Mouse (Mus musculus) kidney, postnatal 14 days (tissue): Measurements from ENCODE around the gene Arid1b.
A peak's percentile ranks its signal among the peaks of the same experiment; 100 is the strongest.

ENCODE experiments used
- DNase-seq: peaks from one replicate; pipeline ENCODE4 v3.0.0; 2022; ENCODE audit warnings: mixed read lengths

Arid1b gene

DNA sequence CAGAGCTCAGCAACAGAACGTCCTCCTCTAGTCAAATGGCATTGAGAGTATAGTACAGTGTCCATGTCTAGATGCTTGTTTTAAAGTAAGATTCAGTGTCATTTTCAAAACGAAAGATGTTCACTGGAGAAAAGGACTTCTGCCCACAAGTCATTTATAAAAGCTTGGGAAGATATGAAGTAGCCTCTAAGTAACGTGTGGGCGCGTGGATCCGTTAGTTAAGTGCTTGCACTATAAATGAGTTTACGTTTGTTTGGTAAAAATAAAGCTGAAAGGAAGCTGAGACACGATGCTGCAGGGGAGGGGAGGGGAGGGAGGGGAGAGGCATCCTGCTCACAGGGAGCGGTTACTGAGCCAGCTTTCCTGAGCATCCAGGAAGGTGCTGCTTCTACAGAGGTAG is 293.5 kb downstream of the Arid1b start:
- DNase-seq: no peak

DNA sequence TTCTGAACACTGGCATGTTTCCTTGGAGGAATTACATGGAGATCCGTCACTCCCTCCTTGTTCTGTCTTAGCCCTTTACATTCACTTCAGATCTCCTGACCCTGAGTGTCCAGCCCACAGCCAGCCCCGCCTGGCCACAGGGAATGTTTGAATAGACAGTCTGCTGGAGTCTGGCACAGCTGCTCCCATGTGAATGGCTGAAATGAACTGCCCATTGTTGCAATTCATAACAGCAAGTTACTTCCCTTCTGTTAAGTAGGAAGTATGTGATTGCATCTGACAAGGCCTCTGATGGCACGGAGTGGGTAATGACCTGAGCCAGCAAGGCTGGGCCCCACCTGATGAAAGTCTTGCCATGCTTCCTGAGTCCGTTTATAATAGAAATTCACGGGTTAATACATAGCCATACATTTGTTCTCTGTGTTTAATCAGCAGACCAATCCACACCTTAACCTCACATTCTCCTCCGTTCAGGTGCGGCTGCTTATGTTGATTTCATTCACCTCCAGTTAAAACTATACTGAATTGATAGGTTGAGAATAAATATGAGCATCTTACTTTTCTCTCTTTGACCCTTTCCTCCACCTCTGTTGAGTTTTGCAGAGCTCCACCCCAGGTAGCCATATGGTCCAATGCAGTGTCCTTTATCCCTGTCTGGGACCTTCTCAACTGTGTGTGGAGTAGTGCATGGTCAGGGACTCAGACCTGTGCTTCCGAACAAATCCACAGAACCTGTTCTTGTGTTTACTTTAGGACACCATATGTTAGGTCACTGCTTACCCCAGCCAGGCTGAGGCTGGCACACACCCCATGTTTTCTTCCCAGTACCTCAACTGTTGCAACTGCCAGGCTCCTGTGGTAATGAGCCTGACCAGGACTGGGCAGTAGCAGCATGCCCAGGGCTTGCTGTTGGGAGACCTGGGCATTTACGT is 299.8 kb downstream of the Arid1b start:
- no peak for DNase-seq

DNA sequence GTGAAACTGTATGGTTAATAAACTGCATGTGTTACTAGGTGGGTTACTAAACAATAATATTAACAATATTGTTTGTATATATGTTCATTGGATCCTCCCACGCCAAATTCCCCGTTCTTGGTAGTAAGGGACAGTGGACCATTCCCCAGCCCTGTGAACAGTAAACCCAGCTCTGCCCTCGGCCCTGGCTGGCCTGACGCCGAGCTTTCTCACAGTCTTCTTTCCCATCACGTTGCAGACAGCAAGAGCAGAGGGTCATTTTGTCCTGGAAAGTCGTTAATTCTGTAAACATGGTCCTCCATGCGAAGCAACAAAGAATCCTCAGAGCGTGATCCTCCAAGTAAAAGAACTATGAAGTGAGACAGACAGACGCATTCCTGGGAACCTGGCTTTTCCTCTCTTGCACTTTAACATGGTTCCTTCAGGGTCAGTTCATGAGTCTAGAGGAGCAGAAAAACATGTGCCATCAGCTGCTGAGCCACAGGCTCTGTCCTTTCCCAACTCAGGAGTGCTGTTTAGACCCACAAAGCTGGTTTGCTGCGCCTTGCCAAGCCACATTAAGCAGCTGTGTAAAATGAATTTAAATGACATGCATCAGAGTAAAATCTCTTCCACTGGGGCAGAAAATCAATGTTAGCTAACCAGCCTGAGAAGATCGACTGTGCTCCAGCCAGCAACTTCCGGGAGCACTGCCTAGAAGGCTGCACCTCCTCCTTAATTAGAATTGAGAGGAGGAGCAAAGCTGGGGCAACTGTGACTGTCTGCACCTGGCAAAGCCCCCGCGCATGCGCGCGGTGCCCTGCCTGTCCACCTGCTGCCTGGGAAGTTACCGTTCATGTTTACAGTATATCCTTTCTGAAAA is 301.2 kb downstream of the Arid1b start:
- DNase-seq: peak; percentile 91

DNA sequence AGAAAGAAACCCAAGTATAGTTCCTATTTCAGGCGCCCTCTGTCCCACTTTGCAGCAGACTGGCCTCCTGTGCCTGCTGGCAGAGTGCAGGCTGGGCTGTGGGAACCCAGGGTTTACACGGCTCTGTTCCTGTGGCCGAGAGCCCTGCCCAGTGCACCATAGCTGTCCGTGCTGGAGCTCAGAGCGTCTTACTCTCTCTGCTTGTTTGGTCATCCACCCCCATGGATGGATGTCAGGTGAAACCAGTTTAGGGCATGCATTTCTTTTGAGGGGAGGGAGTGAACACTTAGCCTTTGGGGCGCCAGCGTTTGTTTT is 301.8 kb downstream of the Arid1b start:
- DNase-seq: no peak

DNA sequence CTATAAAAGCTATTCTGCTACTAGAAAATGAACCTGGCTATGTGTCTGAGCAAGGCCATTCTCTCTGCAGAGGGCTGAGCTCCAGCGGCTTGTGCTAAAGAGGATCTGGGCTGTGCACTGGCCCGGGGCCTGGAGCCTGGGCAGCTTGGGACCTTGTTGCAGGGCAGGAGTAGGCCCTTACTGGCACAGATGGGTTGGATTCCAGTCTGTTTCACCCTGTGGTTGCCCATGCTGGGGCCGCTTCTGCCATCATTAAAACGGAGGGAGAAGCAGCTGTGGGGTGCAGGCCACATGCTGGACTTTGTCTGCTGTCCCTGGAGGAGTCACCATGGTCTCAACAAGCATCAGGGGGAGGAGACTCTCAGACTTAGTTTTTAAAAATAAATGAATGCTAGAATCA is 303.4 kb downstream of the Arid1b start:
- DNase-seq: no peak

DNA sequence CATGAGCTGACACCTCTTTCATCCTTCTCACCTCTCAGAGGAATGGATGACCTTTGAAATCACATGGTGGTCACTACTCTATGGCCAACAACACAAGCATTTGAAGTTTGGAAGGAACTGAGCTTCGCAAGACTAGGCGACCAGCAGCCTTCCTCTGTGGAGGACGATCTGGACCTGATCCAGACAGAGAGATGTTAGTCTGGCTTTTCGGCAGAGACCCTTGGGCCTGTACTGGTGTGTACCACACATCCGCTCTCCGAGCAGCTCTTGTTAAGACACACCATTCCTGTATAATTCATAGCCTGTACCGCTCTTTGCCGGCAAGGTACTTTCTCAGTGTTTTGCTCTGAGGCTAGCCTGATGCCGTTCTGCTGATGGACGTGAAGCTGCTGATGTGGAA is 303.9 kb downstream of the Arid1b start:
- DNase-seq: no peak

- peak; percentile 50 for DNase-seq
Measured at GRCm38 (mm10) chr17:5298891-5299559, 304.9 kb downstream of the Arid1b start.

DNA sequence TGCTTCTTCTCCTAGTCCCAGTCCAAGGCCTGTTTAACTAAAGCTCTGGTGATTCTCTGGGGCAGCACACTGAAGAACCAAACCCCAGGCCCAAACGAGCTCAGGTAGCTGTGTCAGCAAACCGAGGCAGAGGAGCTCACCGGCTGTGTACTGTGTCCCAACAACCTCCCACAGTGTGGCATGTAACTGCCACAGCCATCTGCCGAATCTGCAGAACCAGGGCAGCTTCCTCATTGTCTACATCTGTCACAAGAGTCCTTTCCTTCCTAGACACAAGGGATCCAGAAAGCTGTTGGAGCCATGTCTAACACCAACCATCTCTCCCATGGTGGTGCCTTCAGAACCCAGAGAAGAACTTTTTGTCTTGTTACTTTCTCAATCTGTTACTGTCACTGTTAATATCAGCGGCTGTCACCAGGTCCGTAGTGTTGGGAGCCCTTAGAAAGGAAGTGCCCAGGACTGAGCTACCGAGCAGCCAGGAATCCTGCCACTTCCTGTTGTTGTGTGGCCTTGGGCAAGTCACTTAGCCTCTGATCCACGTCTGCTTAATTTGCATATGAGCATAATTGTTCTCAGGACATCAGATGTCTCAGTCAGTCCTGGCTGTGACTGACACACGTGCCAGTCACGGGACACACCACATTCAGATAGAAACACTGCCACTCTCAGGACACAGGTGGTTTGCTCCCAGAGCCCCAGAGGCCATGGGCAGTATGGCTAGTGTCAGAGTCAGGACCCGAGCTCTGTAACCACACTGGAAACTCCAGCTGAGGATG is 309.0 kb downstream of the Arid1b start:
- DNase-seq: no peak

DNA sequence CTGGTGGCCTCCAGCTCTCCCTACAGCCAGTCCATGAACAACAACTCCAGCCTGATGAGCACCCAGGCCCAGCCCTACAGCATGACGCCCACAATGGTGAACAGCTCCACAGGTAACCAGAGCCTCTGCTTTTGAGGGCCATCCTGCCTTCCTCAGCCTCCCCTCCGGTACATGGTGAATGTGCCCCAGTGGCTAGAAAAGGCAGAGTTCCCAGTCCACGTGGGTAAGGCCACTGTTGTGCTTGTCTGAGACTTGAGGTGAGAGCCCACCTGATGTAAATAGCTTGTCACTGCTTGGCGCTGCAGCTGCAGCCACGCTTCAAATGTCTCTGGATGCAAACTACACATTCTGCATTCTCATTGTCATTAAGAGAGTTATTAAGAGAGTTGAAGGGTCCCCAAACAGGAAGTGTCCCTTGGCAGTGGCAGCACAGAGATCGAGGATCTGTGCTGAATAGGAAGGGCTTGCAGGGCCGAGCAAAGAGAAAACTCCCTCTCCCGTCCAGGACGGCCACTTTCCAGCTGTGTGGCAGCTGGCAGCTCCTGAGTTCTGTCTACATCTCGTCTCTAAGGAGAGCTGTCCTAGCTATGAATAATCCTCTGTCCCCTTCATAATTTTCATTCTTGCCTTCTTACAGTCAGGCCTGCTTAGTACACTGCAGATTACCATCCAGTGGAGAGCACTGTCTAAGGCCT is 311.8 kb downstream of the Arid1b start:
- DNase-seq: no peak

DNA sequence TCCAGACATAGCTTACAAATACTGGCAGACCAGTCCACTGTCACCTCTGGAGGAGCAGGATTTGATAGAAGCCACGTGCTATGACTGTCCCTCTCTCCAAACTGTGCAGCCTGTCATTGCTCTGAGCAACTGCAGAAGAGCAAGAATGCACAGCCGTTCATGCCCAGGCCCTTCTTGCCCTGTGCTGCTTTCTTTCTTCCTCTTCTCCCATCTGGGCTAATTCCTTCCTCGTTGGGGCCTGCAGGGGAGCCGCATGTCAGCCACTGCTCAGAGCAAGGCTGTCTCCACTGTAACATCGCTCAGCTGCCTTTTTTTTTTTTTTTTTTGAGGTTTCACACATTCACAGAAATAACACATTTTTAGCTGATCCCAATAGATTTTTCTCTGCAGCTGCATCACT is 315.8 kb downstream of the Arid1b start:
- no peak for DNase-seq

GRCm38 (mm10) chr17:5310425-5310888 is 316.3 kb downstream of the Arid1b start:
- no peak for DNase-seq

- DNase-seq: no peak
Measured at GRCm38 (mm10) chr17:5311062-5311461, 316.9 kb downstream of the Arid1b start.

DNA sequence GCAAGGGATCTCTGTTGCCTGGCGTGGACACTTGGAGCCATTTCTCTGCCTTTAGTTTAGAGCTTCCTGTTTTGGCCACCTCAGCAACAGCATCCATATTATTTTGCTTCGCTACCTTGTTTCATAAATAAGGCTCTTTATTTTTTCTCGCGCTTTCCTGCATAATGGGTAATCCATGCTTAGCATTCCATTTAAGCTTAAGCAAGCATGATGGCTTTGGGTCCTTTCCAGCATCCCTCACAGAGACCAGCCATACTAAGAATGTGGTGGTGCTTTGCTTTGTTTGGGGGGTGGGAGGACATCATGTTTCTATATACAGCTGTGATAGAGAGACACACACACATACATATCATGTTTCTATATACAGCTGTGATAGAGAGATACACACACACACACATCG is 318.2 kb downstream of the Arid1b start:
- DNase-seq: no peak

- DNase-seq: no peak
Measured at GRCm38 (mm10) chr17:5314735-5315134, 320.6 kb downstream of the Arid1b start.

DNA sequence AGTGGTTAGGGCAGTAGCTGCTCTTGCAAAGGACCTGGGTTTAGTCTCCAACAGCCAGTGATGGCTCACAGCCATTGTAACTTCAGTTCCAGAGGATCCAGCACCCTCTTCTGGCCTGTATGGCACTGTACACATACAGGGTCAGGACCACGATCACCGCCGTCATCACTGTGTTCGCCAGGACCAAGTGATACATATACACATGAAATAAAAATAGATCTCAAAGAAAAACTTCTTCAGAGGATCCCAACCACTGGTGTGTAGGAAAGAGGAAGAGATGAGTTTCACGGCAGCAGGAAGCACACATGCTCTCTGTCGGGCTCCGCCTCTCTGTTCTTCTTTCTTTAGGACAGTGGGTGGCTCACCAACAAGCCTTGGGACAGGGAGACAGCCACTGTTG is 322.4 kb downstream of the Arid1b start:
- no peak for DNase-seq

DNA sequence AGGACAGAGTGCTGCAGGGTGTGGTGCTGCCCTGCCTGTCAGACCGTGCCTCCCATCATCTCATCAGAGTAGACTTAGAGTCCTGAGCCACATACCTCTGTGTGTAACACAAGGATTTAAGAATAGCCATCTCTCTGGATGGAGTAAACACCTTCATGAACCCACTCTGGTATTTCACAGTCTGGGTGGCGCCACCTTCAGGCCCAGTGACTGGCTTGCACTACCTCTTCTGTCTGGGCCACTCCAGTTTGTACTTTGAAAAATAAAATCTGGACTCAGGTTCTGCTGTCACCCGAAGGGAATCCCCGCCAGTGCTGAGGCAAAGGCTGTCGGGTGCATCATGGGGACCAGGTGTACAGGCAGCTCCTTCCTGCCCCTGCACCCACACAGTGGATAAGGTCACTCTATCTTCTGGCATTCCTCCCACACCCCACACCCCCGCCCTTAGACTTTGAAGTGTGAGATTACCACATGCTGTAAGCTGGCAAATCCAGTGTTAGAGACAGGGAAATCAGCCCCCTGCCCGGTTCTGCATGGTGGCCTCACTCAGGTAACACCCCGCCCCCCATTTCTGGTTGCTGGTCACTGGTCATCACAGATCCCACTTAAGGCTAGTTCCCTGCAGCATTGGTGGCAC is 327.6 kb downstream of the Arid1b start:
- DNase-seq: no peak

- no peak for DNase-seq
Measured at GRCm38 (mm10) chr17:5322594-5322993, 328.5 kb downstream of the Arid1b start.

- DNase-seq: no peak
Measured at GRCm38 (mm10) chr17:5323746-5324145, 329.6 kb downstream of the Arid1b start.

- DNase-seq: peak; percentile 71
Measured at GRCm38 (mm10) chr17:5324236-5324876, 330.2 kb downstream of the Arid1b start.

- no peak for DNase-seq
Measured at GRCm38 (mm10) chr17:5326689-5327088, 332.6 kb downstream of the Arid1b start.
